Mouse (Mus musculus): ENCODE results near the gene Zfp119b.

The Zfp119b gene

DNA sequence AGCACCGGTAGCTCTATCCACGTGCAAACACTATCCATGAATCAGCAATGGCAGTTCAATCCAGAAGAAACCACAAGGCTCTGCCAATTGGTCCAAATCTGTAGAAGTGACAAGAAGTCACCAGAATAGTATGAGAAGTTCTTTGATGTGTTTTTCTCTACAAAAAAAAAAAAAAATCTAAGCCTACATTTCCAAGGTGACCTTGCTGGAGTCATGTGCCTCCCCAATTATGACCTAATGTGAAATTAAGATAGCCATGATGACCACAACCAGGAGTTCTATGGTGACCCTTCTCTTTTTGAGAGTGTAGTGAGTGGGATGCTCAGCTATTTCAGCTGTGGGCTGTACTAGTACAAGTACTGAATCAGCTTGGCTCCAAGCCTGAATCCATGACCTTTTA is at the start of gene Zfp119b:
Gene Zfp119b, minus strand, starts transcription at position 101 of the 400 bp plus-strand sequence.
- DNase-seq: no peak

GRCm38 (mm10) chr17:55996007-55996406 is 46.7 kb upstream of the Zfp119b start:
- peak in 1 of 2 experiments; percentile 47 for DNase-seq

DNA sequence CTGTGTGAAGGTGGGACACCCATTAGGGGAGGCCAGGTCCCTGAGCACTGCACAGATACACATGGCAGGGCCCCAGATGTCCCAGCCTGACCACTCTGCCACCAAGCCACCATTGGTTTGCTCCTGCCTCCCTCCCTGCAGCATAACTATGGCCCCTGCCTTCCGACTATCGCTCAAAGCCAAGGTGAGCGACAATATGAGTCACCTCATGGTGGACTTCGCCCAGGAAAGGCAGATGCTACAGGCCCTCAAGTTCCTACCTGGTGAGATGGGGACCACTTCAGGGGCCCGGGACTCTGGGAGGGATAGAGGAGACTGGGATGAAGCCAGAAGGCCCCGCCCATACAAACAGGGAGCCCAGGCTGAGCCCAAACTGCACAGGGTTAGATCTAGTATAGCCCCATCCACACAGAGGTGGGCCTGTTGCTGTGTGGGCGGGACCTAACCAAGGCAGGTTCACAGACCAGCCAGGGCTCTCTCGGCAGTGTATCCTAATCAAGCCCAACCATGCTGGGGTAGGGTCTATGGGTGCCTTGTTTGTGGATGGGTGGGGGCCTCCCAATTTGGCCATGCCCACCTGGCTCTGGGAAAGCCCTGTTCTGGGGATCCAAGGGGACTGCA is 41.1 kb upstream of the Zfp119b start:
- DNase-seq: no peak

DNA sequence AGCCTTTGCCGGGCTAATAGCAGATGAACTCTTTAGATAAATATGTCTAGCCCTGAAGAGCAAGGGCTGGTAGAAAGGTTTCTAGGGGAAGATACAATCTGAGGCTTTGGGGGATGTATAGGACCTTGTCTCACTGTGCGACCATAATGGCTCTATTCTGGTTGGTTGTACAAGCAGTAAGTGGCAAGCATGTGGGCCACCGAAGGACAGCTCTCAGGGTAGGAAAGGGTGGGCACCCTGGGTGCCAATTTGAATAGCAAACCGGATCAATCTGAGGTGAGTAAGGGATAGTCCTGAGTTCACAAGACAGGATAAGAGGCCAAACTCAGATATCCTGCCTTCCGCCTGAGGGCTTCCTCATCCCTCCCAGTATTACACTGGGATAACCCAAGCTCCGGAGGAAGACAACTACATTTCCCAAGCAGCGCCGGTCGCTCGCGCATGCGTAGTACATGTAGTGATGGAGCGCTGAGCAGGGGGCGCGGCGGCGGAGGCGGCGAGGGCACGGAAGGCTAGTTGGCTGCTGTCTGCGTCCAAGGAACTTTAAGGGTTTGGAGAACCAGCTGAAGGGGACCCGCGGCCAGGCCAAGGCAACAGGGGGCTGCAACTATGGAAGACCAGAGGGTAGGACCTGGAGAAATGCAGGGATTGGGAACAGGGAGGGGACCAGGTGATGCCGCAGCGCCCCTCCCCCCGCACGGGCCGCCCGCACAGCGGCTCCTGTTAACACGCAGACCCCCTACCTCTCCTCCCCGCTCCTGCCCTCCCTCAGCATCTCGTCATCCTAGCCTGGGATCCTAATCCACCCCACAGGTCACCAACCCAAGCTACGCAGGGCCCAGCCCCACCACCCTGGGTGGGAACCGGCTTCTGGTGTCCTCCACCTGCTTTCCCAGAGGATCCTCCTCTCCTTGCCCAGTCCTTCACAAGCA is 37.0 kb upstream of the Zfp119b start, which contains the start of gene Fsd1:
Gene Fsd1, plus strand, starts transcription at position 480 of the 932 bp plus-strand sequence.
- DNase-seq: peak; percentile 90 to 94

DNA sequence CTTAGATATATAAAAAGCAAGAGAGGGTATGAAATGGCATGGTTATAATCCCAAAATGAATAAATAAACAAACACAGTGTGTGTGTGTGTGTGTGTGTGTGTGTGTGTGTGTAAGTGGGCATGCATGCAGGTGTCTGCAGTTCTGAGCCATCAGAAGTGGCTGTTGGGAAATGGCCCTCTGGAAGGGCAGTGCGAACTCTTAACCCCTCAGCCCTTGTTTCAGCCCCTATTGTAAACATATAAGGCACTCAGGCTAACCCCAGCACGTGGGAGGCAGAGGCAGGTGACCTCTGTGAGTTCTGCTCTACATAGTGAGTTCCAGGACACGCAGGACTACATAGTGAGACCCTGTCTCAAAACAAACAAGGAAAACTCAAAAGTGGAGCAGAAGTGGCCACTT is 28.0 kb upstream of the Zfp119b start:
- DNase-seq: no peak

- DNase-seq: peak; percentile 92 to 93
Observed at GRCm38 (mm10) chr17:55976255-55976862, 27.1 kb upstream of the Zfp119b start.

DNA sequence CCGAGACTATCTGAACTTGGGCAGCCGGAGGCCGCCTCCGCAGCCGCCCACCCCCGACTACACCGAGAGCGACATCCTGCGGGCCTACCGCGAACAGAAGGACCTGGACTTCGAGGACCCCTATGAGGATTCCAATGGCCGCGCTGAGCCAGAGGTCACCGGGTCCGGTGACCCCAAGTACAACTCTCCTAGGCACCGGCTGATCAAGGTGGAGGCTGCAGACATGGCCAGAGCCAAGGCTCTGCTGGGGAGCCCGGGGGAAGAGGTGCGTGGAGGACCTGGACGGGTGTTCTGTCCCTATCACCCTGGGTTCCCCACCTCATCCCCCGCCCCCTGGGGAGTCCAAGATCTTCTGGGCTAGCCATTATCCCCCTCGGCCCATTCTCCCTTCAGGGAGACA is 22.2 kb upstream of the Zfp119b start:
- DNase-seq: peak; percentile 48 to 54

DNA sequence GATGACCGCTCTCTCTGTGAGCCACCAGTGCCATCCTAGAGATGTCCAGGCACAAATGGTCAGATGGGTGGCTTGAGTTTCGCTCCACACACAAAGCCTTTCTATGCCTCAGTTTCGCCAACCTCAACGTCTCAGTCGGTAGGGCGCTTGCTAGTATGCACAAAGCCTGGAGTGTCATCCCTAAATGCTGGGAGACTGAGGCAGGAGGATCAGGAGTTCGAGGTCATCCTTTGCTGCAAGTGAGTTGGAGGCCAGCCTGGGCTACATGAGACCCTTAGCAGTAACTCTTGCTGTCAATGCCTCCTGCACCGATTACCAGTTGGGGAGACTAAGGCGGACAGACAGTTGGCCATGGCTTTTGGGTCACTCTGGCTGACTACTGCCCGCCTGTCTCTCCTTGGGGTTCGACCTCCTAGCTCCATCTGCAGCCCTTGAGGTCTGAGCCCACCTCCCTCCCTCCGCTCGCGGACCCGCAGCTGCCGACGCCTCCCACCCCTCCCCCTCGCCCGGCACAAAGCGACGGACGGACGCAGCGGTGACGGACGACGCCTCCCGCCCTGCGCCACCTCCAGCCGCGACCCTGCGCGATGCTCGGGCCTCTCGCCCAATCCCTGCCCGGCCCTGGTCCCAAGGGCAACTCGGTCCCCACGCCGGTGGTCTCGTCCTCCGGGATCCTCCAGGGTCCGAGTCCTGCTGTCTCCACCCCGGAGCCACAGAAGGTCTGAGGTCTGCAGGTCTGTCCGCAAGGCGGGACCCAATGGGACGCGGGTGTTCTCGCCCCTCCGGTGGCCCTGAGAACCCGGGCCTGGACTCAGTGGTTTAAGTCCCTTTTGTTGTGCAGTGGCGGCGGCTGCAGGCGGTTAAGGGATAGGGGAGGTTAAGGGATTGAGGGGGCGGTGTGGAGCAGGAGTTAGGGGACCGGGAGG is 20.9 kb upstream of the Zfp119b start, which contains the start of gene Shd:
Gene Shd, plus strand, starts transcription at position 502 of the 926 bp plus-strand sequence.
- DNase-seq: peak; percentile 87 to 89

DNA sequence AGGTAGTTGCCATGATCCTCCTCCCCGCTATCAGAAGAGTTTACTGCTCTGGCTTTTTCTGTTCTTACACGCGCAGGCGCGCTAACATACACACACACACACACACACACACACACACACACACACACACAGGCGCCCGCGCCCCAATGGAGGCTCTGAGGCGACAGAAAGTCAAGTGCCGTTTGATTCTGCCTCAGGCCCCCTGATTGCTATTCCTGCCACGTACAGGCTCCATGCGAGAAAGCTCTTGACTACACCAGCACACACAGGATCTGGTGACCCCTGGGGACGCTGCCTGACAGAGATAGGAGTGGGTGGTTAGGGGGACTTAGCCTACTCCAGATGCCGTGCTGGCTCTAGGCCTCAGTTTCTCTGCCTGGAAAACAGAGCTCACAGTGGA is 20.3 kb upstream of the Zfp119b start:
- DNase-seq: peak; percentile 78 to 79

DNA sequence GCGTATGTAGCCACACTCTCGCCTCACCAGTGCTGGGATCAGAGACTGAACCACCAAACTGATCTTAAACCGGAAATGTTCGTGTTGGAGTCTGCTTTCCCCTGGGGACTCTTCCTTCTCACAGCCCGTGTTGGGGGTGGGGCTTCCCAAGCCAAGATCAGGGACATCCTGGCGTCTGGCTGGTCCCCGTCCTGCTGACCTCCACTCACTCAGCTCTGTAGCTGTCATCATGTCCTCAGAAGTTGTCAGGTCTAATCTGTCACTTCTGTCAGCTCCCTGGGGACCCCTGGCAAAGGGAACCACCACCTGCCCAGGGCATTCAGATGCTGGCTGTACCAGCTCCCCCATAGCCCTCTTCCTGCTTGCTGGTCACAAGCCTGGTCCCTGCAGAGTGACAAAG is 18.9 kb upstream of the Zfp119b start:
- DNase-seq: peak; percentile 63 to 66

DNA sequence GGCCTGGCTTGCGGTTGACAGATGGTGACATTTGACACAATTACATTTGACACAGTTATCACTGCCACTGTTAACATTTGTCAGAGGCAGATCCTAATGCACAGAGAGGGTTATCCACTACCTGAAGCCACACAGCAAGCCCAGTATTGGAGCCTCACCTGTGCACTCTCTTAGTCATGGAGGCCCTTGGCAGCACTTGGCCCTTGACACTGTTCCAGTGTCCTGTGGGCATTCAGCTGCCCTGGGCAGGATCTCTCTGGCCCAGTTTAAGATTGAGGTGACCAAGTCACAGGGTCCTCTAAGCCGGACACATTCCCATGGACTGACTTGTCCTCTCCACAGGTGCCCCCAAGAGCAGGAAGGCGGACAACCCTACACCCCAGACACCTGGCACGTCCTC is 17.9 kb upstream of the Zfp119b start:
- DNase-seq: peak in 1 of 2 experiments; percentile 37

DNA sequence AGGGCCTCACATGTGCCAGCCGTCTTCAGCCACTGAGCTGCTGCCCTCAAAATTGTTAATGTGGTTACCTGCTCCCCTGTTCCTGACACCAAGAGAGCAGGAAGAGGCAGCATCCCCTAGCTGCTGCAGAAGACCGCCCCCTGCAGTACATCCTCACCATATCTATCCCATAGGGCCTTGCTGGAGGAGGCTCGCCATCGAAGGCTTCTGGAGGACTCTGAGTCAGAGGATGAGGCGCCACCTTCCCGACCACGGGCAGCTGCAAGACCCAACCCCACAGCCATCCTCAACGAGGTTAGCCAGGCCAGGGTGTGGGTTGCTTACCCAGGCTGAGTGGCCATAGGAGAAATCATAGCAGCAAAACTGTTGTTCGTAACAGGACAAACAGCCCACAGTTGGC is 15.7 kb upstream of the Zfp119b start:
- DNase-seq: no peak

DNA sequence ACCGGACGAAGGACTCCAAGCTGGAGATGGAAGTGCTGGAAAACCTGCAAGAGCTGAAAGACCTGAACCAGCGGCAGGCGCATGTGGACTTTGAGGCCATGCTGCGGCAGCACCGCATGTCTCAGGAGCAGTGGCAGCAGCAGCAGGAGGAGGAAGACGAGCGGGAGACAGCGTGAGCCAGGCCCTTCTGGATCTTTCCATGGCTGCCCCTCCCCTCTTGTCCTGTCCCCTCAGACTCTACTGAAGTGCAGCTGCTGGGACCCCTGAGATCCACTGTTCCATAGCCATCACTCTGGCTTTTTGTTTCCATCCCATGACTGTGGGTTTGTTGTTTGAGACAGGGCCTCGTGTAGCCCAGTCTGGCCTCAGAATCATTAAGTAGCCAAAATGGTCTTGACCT is 15.2 kb upstream of the Zfp119b start:
- DNase-seq: no peak

DNA sequence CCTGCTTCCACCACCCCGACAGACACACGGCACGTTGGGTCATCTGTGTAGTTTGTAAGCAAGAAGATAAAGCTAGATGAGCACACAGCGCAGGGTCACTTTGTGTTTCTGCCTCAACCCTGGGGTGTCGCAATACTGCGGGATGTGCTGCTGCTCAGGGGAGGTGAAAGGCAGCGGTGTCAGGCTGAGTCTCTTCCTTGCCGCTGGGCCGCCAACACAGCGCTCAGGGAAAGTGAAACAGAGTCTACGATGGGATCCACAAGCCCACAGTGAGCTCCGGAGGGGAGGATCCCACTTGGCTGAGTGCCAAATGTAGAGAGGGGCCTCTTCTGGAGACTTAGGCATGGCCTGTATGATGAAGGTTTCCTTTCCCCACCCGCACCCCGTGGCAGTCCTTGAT is 13.9 kb upstream of the Zfp119b start:
- peak in 1 of 2 experiments; percentile 5 for DNase-seq

GRCm38 (mm10) chr17:55961631-55962030 is 12.3 kb upstream of the Zfp119b start:
- DNase-seq: no peak

- DNase-seq: peak in 1 of 2 experiments; percentile 19
Observed at GRCm38 (mm10) chr17:55960791-55961190, 11.5 kb upstream of the Zfp119b start.

DNA sequence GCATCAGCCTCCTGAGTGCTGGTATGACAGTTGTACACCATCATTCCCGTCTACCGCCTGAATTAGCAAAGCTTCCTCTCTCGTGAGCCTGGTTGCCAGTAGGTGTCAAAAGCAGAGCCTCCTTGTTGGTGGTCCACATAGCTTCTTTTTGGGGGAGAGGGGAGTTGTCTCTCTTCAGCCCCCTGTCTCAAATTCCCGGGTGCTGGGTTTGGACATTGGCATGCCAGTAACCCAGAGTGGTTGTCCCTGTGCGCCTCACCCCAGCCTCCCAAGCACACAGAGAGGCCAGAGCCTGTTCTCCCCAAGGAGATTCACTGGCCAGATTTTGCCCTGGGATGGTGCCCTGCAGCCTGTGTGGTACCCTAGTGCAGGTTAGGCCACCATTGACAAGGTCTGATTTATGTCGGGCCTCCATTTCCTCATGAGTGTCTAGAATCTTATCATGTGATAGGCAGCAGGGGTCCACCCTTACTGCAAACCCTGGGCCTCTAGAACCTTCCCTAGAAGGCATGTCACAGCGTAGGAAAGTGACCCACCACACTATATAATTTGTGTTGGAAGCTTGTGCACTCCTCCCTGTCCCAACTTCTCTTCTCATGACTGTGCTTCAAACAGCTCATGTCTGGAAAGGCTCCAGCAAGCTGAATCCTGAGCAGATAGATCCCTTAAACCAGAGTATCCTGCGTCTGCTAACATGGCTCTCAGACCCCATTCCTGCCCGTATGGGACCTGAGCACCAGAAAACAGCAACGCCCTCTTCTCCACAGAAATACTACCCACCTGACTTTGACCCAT is 10.8 kb upstream of the Zfp119b start:
- DNase-seq: no peak

DNA sequence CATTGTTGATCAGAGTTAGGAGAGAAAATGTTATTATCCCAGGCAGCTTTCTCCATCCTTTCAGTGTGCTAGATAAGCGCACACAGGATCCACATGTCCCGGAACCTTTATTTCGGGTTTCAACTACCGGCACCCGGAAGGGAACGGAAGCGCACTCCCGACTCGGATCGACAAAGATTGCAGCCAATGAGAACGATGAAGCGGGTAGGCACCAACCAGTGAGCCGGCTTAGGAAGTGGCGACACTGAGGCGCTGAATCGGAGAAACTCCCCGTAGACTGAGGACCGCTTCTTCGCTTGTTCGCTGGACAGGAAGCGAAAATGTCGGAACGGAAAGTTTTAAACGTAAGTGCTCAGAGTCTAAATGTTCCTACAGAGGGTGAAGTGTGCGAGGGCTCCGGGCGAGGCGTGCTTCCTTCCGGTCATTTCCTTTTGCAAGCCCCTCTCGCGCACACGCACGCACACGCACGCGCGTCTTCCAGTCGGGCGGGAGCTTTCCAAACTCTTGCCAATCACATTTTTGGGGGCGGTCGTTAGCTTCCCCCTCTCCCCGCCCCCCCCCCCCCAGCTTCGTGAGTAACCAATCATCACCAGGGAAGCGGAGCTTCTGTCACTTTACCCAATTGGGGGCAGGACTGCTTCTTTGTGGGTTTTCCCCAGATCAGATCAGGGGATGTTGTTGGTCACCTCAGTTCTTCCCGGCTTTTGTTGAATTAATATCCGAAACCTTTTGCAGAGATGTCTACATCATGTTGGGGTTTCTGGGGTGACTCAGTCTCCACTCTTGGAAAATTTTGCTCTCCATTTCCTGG is 9.8 kb upstream of the Zfp119b start, which contains the start of gene Yju2:
Gene Yju2, plus strand, starts transcription at position 182 of the 811 bp plus-strand sequence.
- peak; percentile 94 to 95 for DNase-seq

DNA sequence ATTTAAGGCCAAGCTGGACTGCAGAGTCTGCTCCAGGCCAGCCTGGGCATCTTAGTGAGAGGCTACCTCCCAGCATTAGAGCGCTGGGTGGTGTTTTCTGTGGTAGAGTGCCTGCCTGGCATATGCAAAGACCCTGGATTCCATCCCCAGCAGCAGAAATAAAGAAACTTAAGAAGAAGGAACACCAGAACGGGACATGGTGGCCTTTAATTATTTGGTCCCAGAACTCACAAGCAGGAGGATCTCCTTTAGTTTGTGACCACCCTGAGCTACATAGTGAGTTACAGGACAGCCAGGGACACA is 9.2 kb upstream of the Zfp119b start:
- no peak for DNase-seq

GRCm38 (mm10) chr17:55957726-55958583 is 8.7 kb upstream of the Zfp119b start:
- no peak for DNase-seq
